Mouse (Mus musculus): Measurements from ENCODE around the gene Slc4a11. TPM values are rescaled to one million over a fixed set of nuclear protein-coding genes. Genes with fewer than 3 reads are reported as not detected.

Slc4a11 gene
- polyA plus RNA-seq, 1 experiment, result 13.6 TPM

- Histone ChIP-seq H3K27me3 (ENCODE audit: control insufficient read depth, insufficient read depth, low read length) (no peaks in the 10 kb centered on the region), H3K27ac (ENCODE audit: control insufficient read depth, insufficient read depth, low read length) (no peak overlapping the region), H3K36me3 (ENCODE audit: control insufficient read depth, insufficient read depth, low read length) (peaks cover 5% of the 10 kb centered on the region), H3K4me1 (replicated peaks; ENCODE audit: control insufficient read depth, insufficient read depth, low read length) (0 out of 2 replicates have a peak, but pooled peaks cover 4% of the 10 kb centered on the region), H3K4me3 (ENCODE audit: control insufficient read depth, insufficient read depth, low read length) (no peak overlapping the region)
- 93% methylated on average over 4 of the region's 4 CpGs for WGBS
- DNase-seq, result no peak
- TF ChIP-seq CTCF (IDR thresholded peaks at IDR 0.05; ENCODE audit: borderline replicate concordance, control insufficient read depth, extremely low read depth, insufficient read depth, low read length, poor library complexity) (no peak), POLR2A (IDR thresholded peaks at IDR 0.05; ENCODE audit: control insufficient read depth, extremely low read depth, insufficient read depth, low read length, poor library complexity) (no peak)
These were observed 9.3 kb upstream of the Slc4a11 start for GRCm38 (mm10) chr2:130706602-130707001.

- Histone ChIP-seq H3K27ac (ENCODE audit: control insufficient read depth, insufficient read depth, low read length) (no peak overlapping the region), H3K4me1 (replicated peaks; ENCODE audit: control insufficient read depth, insufficient read depth, low read length) (0 out of 2 replicates have a peak, but pooled peaks cover 4% of the 10 kb centered on the region), H3K27me3 (ENCODE audit: control insufficient read depth, insufficient read depth, low read length) (no peaks in the 10 kb centered on the region), H3K4me3 (ENCODE audit: control insufficient read depth, insufficient read depth, low read length) (no peak overlapping the region), H3K36me3 (ENCODE audit: control insufficient read depth, insufficient read depth, low read length) (peaks cover 5% of the 10 kb centered on the region)
- no peak for TF ChIP-seq CTCF (IDR thresholded peaks at IDR 0.05; ENCODE audit: borderline replicate concordance, control insufficient read depth, extremely low read depth, insufficient read depth, low read length, poor library complexity)
- no peak for TF ChIP-seq POLR2A (IDR thresholded peaks at IDR 0.05; ENCODE audit: control insufficient read depth, extremely low read depth, insufficient read depth, low read length, poor library complexity)
- 87% methylated on average over 6 of the region's 6 CpGs for WGBS
- DNase-seq, result no peak
These were observed 7.9 kb upstream of the Slc4a11 start for GRCm38 (mm10) chr2:130705178-130705577.

GRCm38 (mm10) chr2:130704040-130705001, 7.0 kb upstream of the Slc4a11 start:
- 91% methylated on average over 9 of the region's 9 CpGs for WGBS
- TF ChIP-seq POLR2A (IDR thresholded peaks at IDR 0.05; ENCODE audit: control insufficient read depth, extremely low read depth, insufficient read depth, low read length, poor library complexity) (no peak), CTCF (IDR thresholded peaks at IDR 0.05; ENCODE audit: borderline replicate concordance, control insufficient read depth, extremely low read depth, insufficient read depth, low read length, poor library complexity) (no peak)

DNA sequence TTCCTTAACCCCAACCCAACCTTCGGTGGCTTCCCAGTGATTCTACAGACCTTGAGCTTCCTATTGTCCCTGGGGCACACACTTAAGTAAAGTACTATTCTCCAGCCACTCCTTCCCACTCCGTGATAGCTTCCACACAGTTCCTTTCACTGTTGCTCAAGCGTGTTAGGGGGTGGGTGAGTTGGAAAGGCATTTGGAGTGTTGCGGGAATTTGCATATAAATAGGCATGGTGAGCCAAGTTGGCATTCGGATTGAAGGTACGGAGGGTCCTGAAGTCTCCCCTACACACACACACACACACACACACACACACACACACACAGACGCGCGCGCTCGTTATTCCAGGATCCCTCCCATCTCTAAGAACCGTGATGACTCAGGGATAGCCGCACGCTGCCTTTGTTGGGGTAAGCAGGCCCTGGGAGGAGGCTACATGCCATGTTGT, 525 bp upstream of the Slc4a11 start:
- no peak overlapping the region for H3K27ac ChIP-seq (ENCODE audit: control insufficient read depth, insufficient read depth, low read length)
- WGBS, result 57% methylated on average over 14 of the region's 14 CpGs
- TF ChIP-seq POLR2A (IDR thresholded peaks at IDR 0.05; ENCODE audit: control insufficient read depth, extremely low read depth, insufficient read depth, low read length, poor library complexity), result no peak
- no peak for TF ChIP-seq CTCF (IDR thresholded peaks at IDR 0.05; ENCODE audit: borderline replicate concordance, control insufficient read depth, extremely low read depth, insufficient read depth, low read length, poor library complexity)
- H3K27me3 ChIP-seq (ENCODE audit: control insufficient read depth, insufficient read depth, low read length), result no peaks in the 10 kb centered on the region; the same call in 1 of the 2 replicates
- H3K36me3 ChIP-seq (ENCODE audit: control insufficient read depth, insufficient read depth, low read length), result no peaks in the 10 kb centered on the region
- DNase-seq, result no peak
- peak overlapping the region; percentile 41 for H3K4me3 ChIP-seq (ENCODE audit: control insufficient read depth, insufficient read depth, low read length)
- H3K4me1 ChIP-seq (replicated peaks; ENCODE audit: control insufficient read depth, insufficient read depth, low read length), result peaks cover 13% of the 10 kb centered on the region

More at GRCm38 (mm10) chr2:130704040-130705001, 7.0 kb upstream of the Slc4a11 start:
- no peak overlapping the region for H3K4me3 ChIP-seq (ENCODE audit: control insufficient read depth, insufficient read depth, low read length)
- no peaks in the 10 kb centered on the region for H3K27me3 ChIP-seq (ENCODE audit: control insufficient read depth, insufficient read depth, low read length)
- H3K36me3 ChIP-seq (ENCODE audit: control insufficient read depth, insufficient read depth, low read length), result peaks cover 5% of the 10 kb centered on the region
- no peak overlapping the region for H3K27ac ChIP-seq (ENCODE audit: control insufficient read depth, insufficient read depth, low read length)
- H3K4me1 ChIP-seq (replicated peaks; ENCODE audit: control insufficient read depth, insufficient read depth, low read length), result 0 out of 2 replicates have a peak, but pooled peaks cover 4% of the 10 kb centered on the region
- DNase-seq, result no peak

- WGBS, result 2% methylated on average over 31 of the region's 31 CpGs
- Histone ChIP-seq H3K27me3 (ENCODE audit: control insufficient read depth, insufficient read depth, low read length) (no peaks in the 10 kb centered on the region; the same call in 1 of the 2 replicates), H3K4me3 (ENCODE audit: control insufficient read depth, insufficient read depth, low read length) (peak overlapping the region; percentile 41), H3K4me1 (replicated peaks; ENCODE audit: control insufficient read depth, insufficient read depth, low read length) (peaks cover 13% of the 10 kb centered on the region), H3K36me3 (ENCODE audit: control insufficient read depth, insufficient read depth, low read length) (no peaks in the 10 kb centered on the region), H3K27ac (ENCODE audit: control insufficient read depth, insufficient read depth, low read length) (no peak overlapping the region)
- peak; percentile 11 for DNase-seq
- no peak for TF ChIP-seq POLR2A (IDR thresholded peaks at IDR 0.05; ENCODE audit: control insufficient read depth, extremely low read depth, insufficient read depth, low read length, poor library complexity)
- no peak for TF ChIP-seq CTCF (IDR thresholded peaks at IDR 0.05; ENCODE audit: borderline replicate concordance, control insufficient read depth, extremely low read depth, insufficient read depth, low read length, poor library complexity)
These were observed 593 bp downstream of the Slc4a11 start for GRCm38 (mm10) chr2:130696700-130697152.

DNA sequence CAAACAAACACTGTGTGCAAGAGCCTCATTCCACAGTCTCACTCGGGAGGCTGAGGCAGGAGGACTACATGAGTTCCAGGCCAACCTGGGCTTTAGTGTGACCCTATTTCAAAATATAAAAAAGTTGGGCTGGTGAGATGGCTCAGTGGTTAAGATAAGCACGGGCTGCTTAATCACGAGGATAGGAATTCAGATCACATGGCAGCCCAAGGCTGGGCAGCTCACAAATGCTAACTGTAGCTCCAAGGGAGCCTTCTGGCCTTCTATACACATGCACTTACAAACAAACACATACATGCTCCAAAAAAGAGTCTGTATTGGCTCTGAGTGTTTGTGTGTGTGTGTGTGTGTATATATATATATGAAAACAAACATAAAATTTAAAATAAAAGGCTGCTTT, 3.8 kb downstream of the Slc4a11 start:
- TF ChIP-seq CTCF (IDR thresholded peaks at IDR 0.05; ENCODE audit: borderline replicate concordance, control insufficient read depth, extremely low read depth, insufficient read depth, low read length, poor library complexity) (no peak), POLR2A (IDR thresholded peaks at IDR 0.05; ENCODE audit: control insufficient read depth, extremely low read depth, insufficient read depth, low read length, poor library complexity) (no peak)
- no peaks in the 10 kb centered on the region; the same call in 1 of the 2 replicates for H3K27me3 ChIP-seq (ENCODE audit: control insufficient read depth, insufficient read depth, low read length)
- H3K27ac ChIP-seq (ENCODE audit: control insufficient read depth, insufficient read depth, low read length), result no peak overlapping the region
- peaks cover 13% of the 10 kb centered on the region for H3K4me1 ChIP-seq (replicated peaks; ENCODE audit: control insufficient read depth, insufficient read depth, low read length)
- H3K4me3 ChIP-seq (ENCODE audit: control insufficient read depth, insufficient read depth, low read length), result no peak overlapping the region
- no peaks in the 10 kb centered on the region for H3K36me3 ChIP-seq (ENCODE audit: control insufficient read depth, insufficient read depth, low read length)
- DNase-seq, result no peak
- 70% methylated on average over 3 of the region's 3 CpGs for WGBS

All from thymus, adult 2 months (tissue).